Mouse (Mus musculus): Measurements from ENCODE around the gene Gsap. TPM values are rescaled to one million over a fixed set of nuclear protein-coding genes. Genes with fewer than 3 reads are reported as not detected.

The Gsap gene
- polyA plus RNA-seq, 1 experiment from 2014 or later, result 4.7 TPM

GRCm38 (mm10) chr5:21358648-21359047, 172.6 kb downstream of the Gsap start:
- ATAC-seq (ENCODE audit: low read depth), result no peak
- Histone ChIP-seq H3K9ac (no peak overlapping the region), H3K4me2 (no peak overlapping the region), H3K36me3 (no peaks in the 10 kb centered on the region), H3K27ac (replicated peaks) (no peak overlapping the region), H3K4me3 (no peak overlapping the region), H3K9me3 (no peaks in the 10 kb centered on the region), H3K27me3 (no peaks in the 10 kb centered on the region), H3K4me1 (replicated peaks) (peaks cover 13% of the 10 kb centered on the region)
- 86% methylated on average over 3 of the region's 3 CpGs for WGBS

DNA sequence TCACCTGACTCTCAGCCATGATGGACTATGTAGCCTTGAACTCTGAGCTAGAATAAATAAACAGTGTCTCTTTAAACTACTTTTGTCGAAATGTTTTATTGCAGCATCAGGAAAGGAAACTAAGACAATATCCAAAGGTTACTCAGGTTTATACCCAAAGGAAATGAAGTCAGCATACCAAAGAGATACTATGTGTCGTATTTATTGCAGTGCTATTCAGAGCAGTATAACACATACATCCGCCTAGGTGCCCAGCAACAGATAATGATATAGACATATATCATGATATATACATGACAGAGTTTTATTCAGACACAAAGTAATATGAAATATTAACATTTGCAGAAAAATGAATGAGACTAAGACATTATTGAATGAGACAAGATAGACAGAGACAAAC, 177.3 kb downstream of the Gsap start:
- no peaks in the 10 kb centered on the region for H3K36me3 ChIP-seq
- H3K27ac ChIP-seq (replicated peaks), result no peak overlapping the region
- H3K4me3 ChIP-seq, result no peak overlapping the region
- no peaks in the 10 kb centered on the region for H3K9me3 ChIP-seq
- 80% methylated on average over 3 of the region's 3 CpGs for WGBS
- no peak overlapping the region for H3K9ac ChIP-seq
- no peaks in the 10 kb centered on the region for H3K27me3 ChIP-seq
- no peak for ATAC-seq (ENCODE audit: low read depth)
- H3K4me2 ChIP-seq, result no peak overlapping the region
- H3K4me1 ChIP-seq (replicated peaks), result no peaks in the 10 kb centered on the region

Other genes starting within 250 kb of the Gsap start
- 4.8 and 6.2 TPM in 2 replicates for gene Rsbn1l, start 229.9 kb upstream of the Gsap start, polyA plus RNA-seq (2015; fragmentation: Nextera tagmentation; extraction: Ambion mirVana)
- gene Ptpn12, start 130.3 kb upstream of the Gsap start, polyA plus RNA-seq (2015; fragmentation: Nextera tagmentation; extraction: Ambion mirVana), result 24.9 and 26.1 TPM in 2 replicates
- 4.4 and 5.3 TPM in 2 replicates for gene Fgl2, start 186.4 kb downstream of the Gsap start, polyA plus RNA-seq (2015; fragmentation: Nextera tagmentation; extraction: Ambion mirVana)
- 0.21 and 0.66 TPM in 2 replicates for gene Ccdc146, start 238.4 kb downstream of the Gsap start, polyA plus RNA-seq (2015; fragmentation: Nextera tagmentation; extraction: Ambion mirVana)
- 6.4 and 7.0 TPM in 2 replicates for gene Fam185a, start 238.7 kb downstream of the Gsap start, polyA plus RNA-seq (2015; fragmentation: Nextera tagmentation; extraction: Ambion mirVana)

Data from neural tube, embryonic 13.5 days (tissue).